17 mouse cellular contexts compared by ENCODE assay signal in genomic region chr2:24589426-24589825, GRCm38 (mm10).
"Had no signal": no experiment of that assay in that cellular context is flagged by ENCODE, and none has a peak within 500 bp of the region (broad histone marks: within the 10 kb centered on the region; RNA-seq: fewer than 3 reads in every experiment).

No protein-coding gene starts in this region.

- H3K9ac ChIP-seq: neural tube, embryonic 12.5 days; neural tube, embryonic 13.5 days; neural tube, embryonic 15.5 days; stomach, embryonic 15.5 days had no signal

- H3K9me3 ChIP-seq: neural tube, embryonic 13.5 days; stomach, embryonic 15.5 days had no signal

- H3K4me2 ChIP-seq: neural tube, embryonic 12.5 days; neural tube, embryonic 13.5 days; neural tube, embryonic 15.5 days; stomach, embryonic 15.5 days had no signal

- DNase-seq: retina, postnatal 1 day; right cerebral cortex, adult 18-20 months; right cerebral cortex, postnatal 14 days; right cerebral cortex, postnatal 25 days; right cerebral cortex, postnatal 4 days; spleen, adult 18-20 months; thymus, adult 18-20 months; thymus, adult 2 months; thymus, postnatal 14 days; thymus, postnatal 25 days; thymus, postnatal 36 days; thymus, postnatal 4 days had no signal

- H3K36me3 ChIP-seq: neural tube, embryonic 12.5 days; neural tube, embryonic 13.5 days; neural tube, embryonic 15.5 days; stomach, embryonic 15.5 days had no signal

- H3K4me3 ChIP-seq: neural tube, embryonic 12.5 days; neural tube, embryonic 13.5 days; neural tube, embryonic 15.5 days; stomach, embryonic 15.5 days had no signal

- H3K27me3 ChIP-seq: neural tube, embryonic 12.5 days; neural tube, embryonic 13.5 days; neural tube, embryonic 15.5 days; stomach, embryonic 15.5 days had no signal

- H3K4me1 ChIP-seq: neural tube, embryonic 12.5 days; neural tube, embryonic 13.5 days; neural tube, embryonic 15.5 days; stomach, embryonic 15.5 days had no signal

- H3K27ac ChIP-seq: neural tube, embryonic 12.5 days; neural tube, embryonic 13.5 days; neural tube, embryonic 15.5 days; stomach, embryonic 15.5 days; stomach, postnatal 0 days had no signal
